Mouse (Mus musculus) MEL (cell line): ENCODE measurements at regions not wholly inside any gene's neighbourhood (a gene's known extent, or its start where the extent isn't known, plus 50 kb on each side); places are given as distances from the start of the nearest gene placed in this dataset.

ENCODE experiments used
- DNase-seq: peaks from one replicate; pipeline ENCODE4 v3.0.0; 2011; ENCODE audit warnings: low read depth, low spot score
- H3K27ac ChIP-seq: 2 replicates; pipeline ENCODE4 v1.5.1; 2012; ENCODE audit warnings: low read depth, mild to moderate bottlenecking, control low read depth, low read length, moderate library complexity; ENCODE audit not compliant: control insufficient read depth
- H3K27me3 ChIP-seq, 2 experiments: fragments of 150-350 bp in 1 of 2; sonication (generic) in 1 of 2; 2 replicates each; pipeline ENCODE4 v1.6.1; 2012; ENCODE audit warnings: low read length in 2 of 2, mild to moderate bottlenecking in 2 of 2, improper control_type of control experiment in 1 of 2, moderate library complexity in 1 of 2; ENCODE audit not compliant: insufficient read depth in 2 of 2, control insufficient read depth in 1 of 2
- H3K36me3 ChIP-seq, 2 experiments: 2 replicates each; pipeline ENCODE4 v1.6.1; 2012 to 2014; ENCODE audit warnings: low read length in 2 of 2, improper control_type of control experiment in 1 of 2, inconsistent platforms in 1 of 2, mild to moderate bottlenecking in 1 of 2; ENCODE audit not compliant: insufficient read depth in 2 of 2, control insufficient read depth in 1 of 2
- H3K4me1 ChIP-seq, 2 experiments: fragments of 150-350 bp in 1 of 2; sonication (generic) in 1 of 2; 2 replicates each; pipeline ENCODE4 v1.6.1; 2012; ENCODE audit warnings: low read length in 2 of 2, improper control_type of control experiment in 1 of 2, mild to moderate bottlenecking in 1 of 2; ENCODE audit not compliant: insufficient read depth in 2 of 2, control insufficient read depth in 1 of 2
- H3K4me3 ChIP-seq, 2 experiments: fragments of 150-350 bp in 1 of 2; sonication (generic) in 1 of 2; 2 replicates each; pipeline ENCODE4 v1.5.1; 2012; ENCODE audit warnings: low read depth in 2 of 2, low read length in 2 of 2, mild to moderate bottlenecking in 2 of 2, moderate library complexity in 2 of 2, control low read depth in 1 of 2, improper control_type of control experiment in 1 of 2; ENCODE audit not compliant: control insufficient read depth in 1 of 2, insufficient read depth in 1 of 2
- H3K79me2 ChIP-seq: 2 replicates; pipeline ENCODE4 v1.6.1; 2012; ENCODE audit warnings: mild to moderate bottlenecking, low read length, moderate library complexity; ENCODE audit not compliant: control insufficient read depth, poor library complexity, insufficient read depth
- H3K9ac ChIP-seq: 2 replicates; pipeline ENCODE4 v1.6.1; 2012; ENCODE audit warnings: low read depth, mild to moderate bottlenecking, control low read depth, low read length, moderate library complexity; ENCODE audit not compliant: control insufficient read depth, poor library complexity, severe bottlenecking
- H3K9me3 ChIP-seq: fragments of 150-350 bp; sonication (generic); replicated peaks from 2 replicates; pipeline ENCODE4 v1.6.1; 2012; ENCODE audit warnings: mild to moderate bottlenecking, low read length, improper control_type of control experiment, moderate library complexity; ENCODE audit not compliant: insufficient read depth
- BHLHE40 ChIP-seq: IDR thresholded peaks from 2 replicates; pipeline ENCODE4 v1.6.1; 2012; ENCODE audit warnings: low read depth, mild to moderate bottlenecking, inconsistent platforms, low read length, improper control_type of control experiment, borderline replicate concordance
- CTCF ChIP-seq, 3 experiments: IDR thresholded peaks in 2 of 3; conservative IDR thresholded peaks in 1 of 3; 2 replicates each; pipeline ENCODE4 v1.5.1; 2011 to 2012; ENCODE audit warnings: low read length in 3 of 3, low read depth in 2 of 3, mild to moderate bottlenecking in 2 of 3, improper control_type of control experiment in 1 of 3, inconsistent platforms in 1 of 3, mixed read lengths in 1 of 3, moderate library complexity in 1 of 3; ENCODE audit not compliant: control insufficient read depth in 1 of 3, insufficient read depth in 1 of 3, poor library complexity in 1 of 3, severe bottlenecking in 1 of 3
- E2F4 ChIP-seq: IDR thresholded peaks from 2 replicates; pipeline ENCODE4 v1.6.1; 2011; ENCODE audit warnings: low read depth, low read length, improper control_type of control experiment, borderline replicate concordance
- EP300 ChIP-seq, 2 experiments: IDR thresholded peaks; 2 replicates each; pipeline ENCODE4 v1.6.1; 2011; ENCODE audit warnings: improper control_type of control experiment in 2 of 2, low read length in 2 of 2, low read depth in 1 of 2, mild to moderate bottlenecking in 1 of 2
- ETS1 ChIP-seq: IDR thresholded peaks from 2 replicates; pipeline ENCODE4 v1.6.1; 2012; ENCODE audit warnings: low read depth, mild to moderate bottlenecking, inconsistent platforms, low read length, improper control_type of control experiment, moderate library complexity
- GABPA ChIP-seq: IDR thresholded peaks from 2 replicates; pipeline ENCODE4 v1.6.1; 2012; ENCODE audit warnings: low read depth, mild to moderate bottlenecking, inconsistent platforms, low read length, improper control_type of control experiment, moderate library complexity
- GATA1 ChIP-seq: IDR thresholded peaks from 2 replicates; pipeline ENCODE4 v1.6.1; 2011; ENCODE audit warnings: low read depth, low read length, improper control_type of control experiment
- HCFC1 ChIP-seq: IDR thresholded peaks from 2 replicates; pipeline ENCODE4 v1.6.1; 2012; ENCODE audit warnings: low read depth, mild to moderate bottlenecking, inconsistent platforms, low read length, improper control_type of control experiment, moderate library complexity
- JUND ChIP-seq: IDR thresholded peaks from 2 replicates; pipeline ENCODE4 v1.6.1; 2011; ENCODE audit warnings: low read depth, mild to moderate bottlenecking, improper control_type of control experiment, low read length
- MAFK ChIP-seq: IDR thresholded peaks from 2 replicates; pipeline ENCODE4 v1.6.1; 2011; ENCODE audit warnings: low read depth, mild to moderate bottlenecking, low read length, improper control_type of control experiment, borderline replicate concordance
- MAX ChIP-seq: IDR thresholded peaks from 2 replicates; pipeline ENCODE4 v1.6.1; 2011; ENCODE audit warnings: low read length, improper control_type of control experiment
- MEF2A ChIP-seq: IDR thresholded peaks from 2 replicates; pipeline ENCODE4 v1.6.1; 2014; ENCODE audit warnings: low read depth, mild to moderate bottlenecking, inconsistent platforms, low read length, improper control_type of control experiment; ENCODE audit not compliant: poor library complexity, insufficient replicate concordance, severe bottlenecking; ENCODE audit errors: extremely low read depth
- MXI1 ChIP-seq: IDR thresholded peaks from 2 replicates; pipeline ENCODE4 v1.6.1; 2011; ENCODE audit warnings: mild to moderate bottlenecking, low read depth, low read length, improper control_type of control experiment
- MYC ChIP-seq: IDR thresholded peaks from 2 replicates; pipeline ENCODE4 v1.6.1; 2011; ENCODE audit warnings: low read depth, mild to moderate bottlenecking, low read length, improper control_type of control experiment, moderate library complexity
- NELFE ChIP-seq: IDR thresholded peaks from 2 replicates; pipeline ENCODE4 v1.6.1; 2011; ENCODE audit warnings: low read depth, low read length, improper control_type of control experiment
- NRF1 ChIP-seq: IDR thresholded peaks from 2 replicates; pipeline ENCODE4 v1.6.1; 2014; ENCODE audit warnings: low read depth, mild to moderate bottlenecking, inconsistent platforms, low read length, improper control_type of control experiment, moderate library complexity; ENCODE audit not compliant: poor library complexity, insufficient read depth, severe bottlenecking
- POLR2AphosphoS2 ChIP-seq: IDR thresholded peaks from 2 replicates; pipeline ENCODE4 v1.6.1; 2011; ENCODE audit warnings: low read length, improper control_type of control experiment
- POLR2AphosphoS5 ChIP-seq: IDR thresholded peaks from 2 replicates; pipeline ENCODE4 v1.6.1; 2012; ENCODE audit warnings: low read depth, borderline replicate concordance, mild to moderate bottlenecking, inconsistent platforms, low read length, moderate library complexity, mixed read lengths
- RAD21 ChIP-seq: IDR thresholded peaks from 2 replicates; pipeline ENCODE4 v1.6.1; 2011; ENCODE audit warnings: mild to moderate bottlenecking, low read depth, low read length, improper control_type of control experiment
- RCOR1 ChIP-seq: IDR thresholded peaks from 2 replicates; pipeline ENCODE4 v1.6.1; 2012; ENCODE audit warnings: low read depth, mild to moderate bottlenecking, inconsistent platforms, low read length, improper control_type of control experiment
- SMC3 ChIP-seq: IDR thresholded peaks from 2 replicates; pipeline ENCODE4 v1.6.1; 2011; ENCODE audit warnings: low read depth, low read length, improper control_type of control experiment
- TAL1 ChIP-seq: IDR thresholded peaks from 2 replicates; pipeline ENCODE4 v1.6.1; 2012; ENCODE audit warnings: mild to moderate bottlenecking, inconsistent platforms, low read length, moderate library complexity, mixed read lengths
- UBTF ChIP-seq: IDR thresholded peaks from 2 replicates; pipeline ENCODE4 v1.6.1; 2012; ENCODE audit warnings: low read depth, mild to moderate bottlenecking, inconsistent platforms, low read length, improper control_type of control experiment, moderate library complexity, borderline replicate concordance; ENCODE audit not compliant: insufficient read depth
- USF2 ChIP-seq, 2 experiments: IDR thresholded peaks; 2 replicates each; pipeline ENCODE4 v1.6.1; 2011 to 2012; ENCODE audit warnings: improper control_type of control experiment in 2 of 2, low read length in 2 of 2, borderline replicate concordance in 1 of 2, inconsistent platforms in 1 of 2, low read depth in 1 of 2, mild to moderate bottlenecking in 1 of 2; ENCODE audit not compliant: insufficient read depth in 1 of 2
- ZC3H11A ChIP-seq: IDR thresholded peaks from 2 replicates; pipeline ENCODE4 v1.6.1; 2012; ENCODE audit warnings: low read depth, mild to moderate bottlenecking, inconsistent platforms, low read length, improper control_type of control experiment
- ZMIZ1 ChIP-seq: IDR thresholded peaks from 2 replicates; pipeline ENCODE4 v1.6.1; 2012; ENCODE audit warnings: low read depth, mild to moderate bottlenecking, inconsistent platforms, low read length, improper control_type of control experiment, moderate library complexity

- TF ChIP-seq JUND, result no peak
- TF ChIP-seq MAFK, result peak; percentile 30; the same call in 1 of the 2 replicates
- TF ChIP-seq RAD21, result no peak
- no peak for TF ChIP-seq USF2 (IDR thresholded peaks at IDR 0.05; ENCODE audit: borderline replicate concordance in 1 of 2, insufficient read depth in 1 of 2, low read depth in 1 of 2, low read length in 2 of 2)
- peak; percentile 65; the same call in 1 of the 2 replicates for TF ChIP-seq POLR2AphosphoS2
- no peak for TF ChIP-seq HCFC1
- TF ChIP-seq UBTF, result no peak
- TF ChIP-seq ETS1, result peak; percentile 97
- no peak for TF ChIP-seq MEF2A
- TF ChIP-seq BHLHE40, result peak; percentile 86
Observed at GRCm38 (mm10) chr16:93131404-93131803, 305.5 kb upstream of the Runx1 start (continued).

GRCm38 (mm10) chr16:93130622-93131021, 304.7 kb upstream of the Runx1 start:
- no peak overlapping the region for H3K9ac ChIP-seq
- no peak for DNase-seq

GRCm38 (mm10) chr16:93123707-93124106, 297.8 kb upstream of the Runx1 start:
- peak; percentile 71 for DNase-seq
- no peak overlapping the region for H3K9ac ChIP-seq
- peak overlapping the region; percentile 66 for H3K27ac ChIP-seq
- no peaks in the 10 kb centered on the region for H3K9me3 ChIP-seq
- H3K79me2 ChIP-seq, result no peaks in the 10 kb centered on the region
- peaks cover 0 to 36% of the 10 kb centered on the region in 2 experiments; a peak in 2 of 4 replicates for H3K36me3 ChIP-seq
- no peak overlapping the region for H3K4me3 ChIP-seq
- H3K27me3 ChIP-seq, result no peaks in the 10 kb centered on the region
- peaks cover 45 to 51% of the 10 kb centered on the region in 2 experiments for H3K4me1 ChIP-seq
- TF ChIP-seq ZC3H11A, result no peak
- TF ChIP-seq MAX, result no peak
- no peak for TF ChIP-seq NELFE
- no peak for TF ChIP-seq POLR2AphosphoS5
- TF ChIP-seq E2F4, result no peak
- no peak for TF ChIP-seq RAD21
- no peak for TF ChIP-seq ZMIZ1
- no peak for TF ChIP-seq TAL1
- no peak for TF ChIP-seq MYC
- no peak for TF ChIP-seq JUND
- no peak for TF ChIP-seq BHLHE40
- TF ChIP-seq POLR2AphosphoS2, result no peak
- TF ChIP-seq GABPA, result no peak
- TF ChIP-seq MEF2A, result no peak
- no peak for TF ChIP-seq MXI1
- no peak for TF ChIP-seq NRF1
- no peak for TF ChIP-seq SMC3
- TF ChIP-seq ETS1, result peak; percentile 76
- no peak for TF ChIP-seq CTCF (IDR thresholded peaks at IDR 0.05 in 2 of 3, conservative IDR thresholded peaks at IDR 0.05 in 1 of 3; ENCODE audit: control insufficient read depth in 1 of 3, insufficient read depth in 1 of 3, low read depth in 2 of 3, low read length in 3 of 3, poor library complexity in 1 of 3, severe bottlenecking in 1 of 3)
- TF ChIP-seq RCOR1, result no peak
- 0 out of 2 replicates have a peak, but pooled peaks have one; percentile 7 for TF ChIP-seq MAFK

More at GRCm38 (mm10) chr16:93130622-93131021, 304.7 kb upstream of the Runx1 start:
- Histone ChIP-seq H3K27ac (peak overlapping the region; percentile 81), H3K79me2 (no peaks in the 10 kb centered on the region)
- TF ChIP-seq CTCF (IDR thresholded peaks at IDR 0.05 in 2 of 3, conservative IDR thresholded peaks at IDR 0.05 in 1 of 3; ENCODE audit: control insufficient read depth in 1 of 3, insufficient read depth in 1 of 3, low read depth in 2 of 3, low read length in 3 of 3, poor library complexity in 1 of 3, severe bottlenecking in 1 of 3), result no peak
- peak in 1 of 2 experiments; percentile 38; a peak in 2 of 4 replicates for TF ChIP-seq EP300 (IDR thresholded peaks at IDR 0.05; ENCODE audit: low read depth in 1 of 2, low read length in 2 of 2)
- TF ChIP-seq GATA1, result 0 out of 2 replicates have a peak, but pooled peaks have one; percentile 11
- TF ChIP-seq NRF1, result no peak
- 0 out of 2 replicates have a peak, but pooled peaks have one; percentile 8 for TF ChIP-seq TAL1
- TF ChIP-seq, all 39 proteins: peak for 3
- Histone ChIP-seq H3K27me3 (no peaks in the 10 kb centered on the region), H3K9me3 (no peaks in the 10 kb centered on the region), H3K36me3 (peaks cover 0 to 55% of the 10 kb centered on the region in 2 experiments; a peak in 2 of 4 replicates), H3K4me1 (peaks cover 58 to 59% of the 10 kb centered on the region in 2 experiments), H3K4me3 (no peak overlapping the region)
